Mouse (Mus musculus): Measurements from ENCODE around the gene Svep1. TPM values are rescaled to one million over a fixed set of nuclear protein-coding genes. Genes with fewer than 3 reads are reported as not detected.

Gene Svep1
- polyA plus RNA-seq, 1 experiment from 2014 or later: 10.9 TPM

DNA sequence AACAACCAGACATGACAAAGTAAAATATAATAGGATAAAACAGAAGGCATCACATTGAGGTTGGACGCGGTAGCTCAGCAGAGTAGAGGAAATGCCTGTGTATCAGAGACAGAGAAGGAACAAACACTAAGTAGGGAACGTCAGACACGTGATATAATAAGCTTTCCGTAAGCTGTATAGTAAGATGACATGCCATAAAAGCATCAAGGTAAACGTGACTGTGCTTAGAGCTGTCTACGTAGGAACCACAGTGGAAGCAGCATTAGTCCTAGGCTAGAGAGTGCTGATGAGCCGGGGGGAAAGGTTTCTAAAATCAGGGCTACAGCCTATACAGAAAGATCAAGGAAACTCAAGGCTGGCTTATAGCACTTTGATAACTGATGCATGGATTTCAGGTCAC lies 156.4 kb downstream of the Svep1 start:
- Histone ChIP-seq H3K4me1 (no peaks in the 10 kb centered on the region), H3K9me3 (replicated peaks) (no peaks in the 10 kb centered on the region), H3K36me3 (peaks cover 5% of the 10 kb centered on the region; the same call in 1 of the 2 replicates), H3K4me3 (replicated peaks) (no peak overlapping the region), H3K27me3 (no peaks in the 10 kb centered on the region), H3K4me2 (replicated peaks) (no peak overlapping the region), H3K27ac (replicated peaks) (no peak overlapping the region), H3K9ac (no peak overlapping the region)
- 76% methylated on average over 8 of the region's 8 CpGs for WGBS
- ATAC-seq (ENCODE audit: insufficient number of reproducible peaks, low FRiP score, low TSS enrichment, low read depth): no peak

DNA sequence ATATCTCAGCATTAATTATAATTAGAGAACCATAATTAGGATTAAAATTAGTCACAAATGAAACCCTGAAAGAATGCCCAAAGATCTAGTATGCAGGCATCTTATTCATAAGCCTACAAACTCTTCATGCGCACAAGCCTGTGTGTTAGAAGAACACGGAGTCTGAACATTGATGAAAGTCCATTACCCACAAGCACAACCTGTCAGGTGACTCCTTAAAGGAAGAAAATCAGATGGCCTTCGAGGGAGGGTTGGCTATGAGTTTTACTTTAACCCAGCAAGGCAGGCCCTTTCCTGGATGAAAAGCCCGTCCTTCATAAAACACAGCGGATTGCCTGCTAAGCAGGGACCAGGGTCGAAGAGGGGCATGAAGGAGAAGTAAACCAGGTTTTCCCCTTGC lies 161.8 kb downstream of the Svep1 start:
- no peak overlapping the region for H3K9ac ChIP-seq
- H3K4me2 ChIP-seq (replicated peaks): no peak overlapping the region
- H3K4me3 ChIP-seq (replicated peaks): no peak overlapping the region
- no peaks in the 10 kb centered on the region for H3K9me3 ChIP-seq (replicated peaks)
- H3K36me3 ChIP-seq: 0 out of 2 replicates have a peak, but pooled peaks cover 3% of the 10 kb centered on the region
- 90% methylated on average over 6 of the region's 6 CpGs for WGBS
- ATAC-seq (ENCODE audit: insufficient number of reproducible peaks, low FRiP score, low TSS enrichment, low read depth): no peak
- no peaks in the 10 kb centered on the region for H3K27me3 ChIP-seq
- H3K4me1 ChIP-seq: no peaks in the 10 kb centered on the region
- H3K27ac ChIP-seq (replicated peaks): no peak overlapping the region

DNA sequence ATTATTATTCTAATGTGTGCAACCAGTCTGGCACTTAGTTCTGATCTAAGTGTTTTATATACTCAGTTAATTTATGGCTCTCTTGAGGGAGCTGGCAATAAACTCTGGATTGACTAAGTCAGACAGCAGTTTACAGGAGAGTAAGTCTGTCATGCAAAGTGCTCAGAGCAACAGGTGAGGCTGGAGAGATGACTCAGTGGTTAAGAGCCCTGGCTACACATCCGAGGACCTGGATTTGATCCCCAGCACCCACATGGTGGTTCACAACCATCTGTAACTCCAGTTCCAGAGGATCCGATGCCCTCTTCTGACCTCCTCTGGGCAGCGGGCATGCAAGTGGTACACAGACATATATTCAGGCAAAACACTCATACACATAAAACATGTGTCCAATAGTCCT lies 162.3 kb downstream of the Svep1 start:
- Histone ChIP-seq H3K4me3 (replicated peaks) (no peak overlapping the region), H3K9ac (no peak overlapping the region), H3K36me3 (0 out of 2 replicates have a peak, but pooled peaks cover under 1% of the 10 kb centered on the region), H3K27me3 (no peaks in the 10 kb centered on the region), H3K27ac (replicated peaks) (no peak overlapping the region), H3K9me3 (replicated peaks) (no peaks in the 10 kb centered on the region), H3K4me2 (replicated peaks) (no peak overlapping the region), H3K4me1 (0 out of 2 replicates have a peak, but pooled peaks cover 2% of the 10 kb centered on the region)
- 95% methylated on average over 3 of the region's 3 CpGs for WGBS
- ATAC-seq (ENCODE audit: insufficient number of reproducible peaks, low FRiP score, low TSS enrichment, low read depth): no peak

DNA sequence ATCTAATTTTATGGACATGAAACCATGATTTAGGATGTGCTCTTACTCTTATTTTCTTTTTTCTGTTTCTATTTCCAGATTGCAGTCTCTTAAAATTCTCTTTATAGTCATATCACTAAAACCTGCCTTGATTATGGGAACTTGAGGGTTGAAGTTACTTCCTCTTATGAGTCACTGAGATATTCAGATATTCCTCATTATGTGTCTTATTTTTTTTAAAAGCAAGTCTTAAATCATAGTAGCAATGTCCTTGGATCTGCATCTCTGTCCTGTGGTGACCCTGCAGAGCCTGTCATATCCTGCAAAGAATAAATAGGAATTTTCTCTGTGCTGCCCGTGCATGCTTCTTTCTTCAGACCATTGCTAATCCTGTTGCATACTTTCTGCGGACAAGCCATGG lies 166.6 kb downstream of the Svep1 start:
- WGBS: 69% methylated on average over 2 of the region's 2 CpGs
- Histone ChIP-seq H3K4me2 (replicated peaks) (no peak overlapping the region), H3K9me3 (replicated peaks) (no peaks in the 10 kb centered on the region), H3K4me1 (0 out of 2 replicates have a peak, but pooled peaks cover 3% of the 10 kb centered on the region), H3K9ac (no peak overlapping the region), H3K27ac (replicated peaks) (no peak overlapping the region), H3K4me3 (replicated peaks) (no peak overlapping the region), H3K27me3 (no peaks in the 10 kb centered on the region), H3K36me3 (no peaks in the 10 kb centered on the region)
- no peak for ATAC-seq (ENCODE audit: insufficient number of reproducible peaks, low FRiP score, low TSS enrichment, low read depth)

DNA sequence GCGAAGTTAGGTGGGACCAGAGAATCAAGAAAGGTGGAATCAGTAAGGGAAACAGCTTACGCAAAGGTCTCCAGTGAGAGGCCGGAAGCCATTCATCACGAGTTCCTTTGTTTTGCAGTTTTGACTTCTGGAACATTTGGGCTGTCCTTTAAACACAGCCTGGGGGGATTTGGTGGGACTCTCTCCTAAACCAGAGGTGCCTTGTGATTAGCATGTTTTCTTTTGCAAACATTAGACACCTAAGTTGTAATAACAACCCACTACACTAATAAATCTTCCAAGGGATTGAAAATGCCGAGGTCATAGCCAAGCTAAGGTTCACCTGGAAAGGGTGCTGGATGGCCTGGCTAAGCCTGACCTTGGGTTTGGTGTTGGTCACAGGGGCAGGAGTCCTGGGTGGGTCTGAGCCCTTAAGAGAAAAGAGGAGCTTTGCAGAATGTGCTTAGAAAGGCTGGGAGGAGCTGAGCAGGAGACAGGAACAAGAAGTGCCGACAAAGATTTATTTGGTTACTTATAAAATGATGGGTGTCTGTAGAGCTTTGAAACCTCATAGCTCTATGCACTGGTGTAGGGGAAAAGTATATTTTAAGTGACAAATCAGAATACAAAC lies 169.5 kb downstream of the Svep1 start:
- Histone ChIP-seq H3K27me3 (no peaks in the 10 kb centered on the region), H3K9ac (no peak overlapping the region), H3K4me1 (peaks cover 9% of the 10 kb centered on the region; the same call in 1 of the 2 replicates), H3K27ac (replicated peaks) (no peak overlapping the region), H3K36me3 (no peaks in the 10 kb centered on the region), H3K9me3 (replicated peaks) (no peaks in the 10 kb centered on the region), H3K4me3 (replicated peaks) (no peak overlapping the region), H3K4me2 (replicated peaks) (no peak overlapping the region)
- no peak for ATAC-seq (ENCODE audit: insufficient number of reproducible peaks, low FRiP score, low TSS enrichment, low read depth)
- 81% methylated on average over 6 of the region's 6 CpGs for WGBS

DNA sequence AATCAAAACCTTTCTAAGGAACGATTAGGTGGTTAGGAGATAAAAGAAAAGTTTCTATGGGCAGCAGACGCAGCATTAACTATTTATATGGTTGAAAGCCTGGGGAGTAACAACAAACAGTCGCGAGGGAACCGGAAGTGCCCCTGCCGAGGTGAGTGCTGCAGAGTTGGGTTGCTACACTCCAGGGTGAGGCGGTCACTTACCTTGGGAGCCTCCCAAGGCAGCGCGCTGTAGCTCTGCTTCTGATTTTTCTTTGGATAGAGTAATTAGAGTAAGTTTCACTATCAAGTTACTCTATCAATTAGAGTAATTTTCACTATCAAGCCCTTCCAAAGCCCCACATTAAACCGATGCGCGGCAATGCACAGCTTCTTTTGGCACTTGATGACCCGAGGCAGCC lies 172.0 kb downstream of the Svep1 start:
- Histone ChIP-seq H3K9ac (no peak overlapping the region), H3K4me3 (replicated peaks) (peak overlapping the region; percentile 16; the same call in 1 of the 2 replicates), H3K27ac (replicated peaks) (no peak overlapping the region), H3K4me1 (peaks cover 9% of the 10 kb centered on the region; the same call in 1 of the 2 replicates), H3K4me2 (replicated peaks) (peak overlapping the region; percentile 37), H3K9me3 (replicated peaks) (no peaks in the 10 kb centered on the region), H3K27me3 (no peaks in the 10 kb centered on the region), H3K36me3 (no peaks in the 10 kb centered on the region)
- no peak for ATAC-seq (ENCODE audit: insufficient number of reproducible peaks, low FRiP score, low TSS enrichment, low read depth)
- WGBS: 40% methylated on average over 13 of the region's 13 CpGs

DNA sequence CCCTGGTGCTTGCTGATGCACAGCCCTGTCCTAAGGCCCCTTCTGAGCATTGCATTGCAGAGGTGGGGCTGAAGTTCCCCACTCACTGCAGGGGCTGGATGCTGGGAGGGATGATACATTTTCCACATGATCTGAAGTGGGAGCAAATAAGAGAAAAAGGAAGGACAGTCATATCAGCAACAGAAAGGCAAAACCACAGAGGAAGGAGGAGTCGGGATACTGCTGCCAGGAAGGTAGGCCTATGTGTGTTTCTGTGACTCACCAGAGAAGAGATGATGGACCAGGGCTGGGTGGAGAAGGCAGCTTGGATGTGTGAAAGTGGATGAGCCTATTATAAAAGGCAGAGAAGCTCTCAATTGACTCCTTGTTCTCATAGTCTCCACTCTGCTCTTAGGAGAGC lies 173.9 kb downstream of the Svep1 start:
- H3K4me1 ChIP-seq: peaks cover 6% of the 10 kb centered on the region; the same call in 1 of the 2 replicates
- H3K4me2 ChIP-seq (replicated peaks): no peak overlapping the region
- no peak overlapping the region for H3K4me3 ChIP-seq (replicated peaks)
- no peaks in the 10 kb centered on the region for H3K27me3 ChIP-seq
- no peaks in the 10 kb centered on the region for H3K9me3 ChIP-seq (replicated peaks)
- 65% methylated on average over 1 of the region's 1 CpGs for WGBS
- H3K27ac ChIP-seq (replicated peaks): no peak overlapping the region
- no peaks in the 10 kb centered on the region for H3K36me3 ChIP-seq
- no peak overlapping the region for H3K9ac ChIP-seq
- ATAC-seq (ENCODE audit: insufficient number of reproducible peaks, low FRiP score, low TSS enrichment, low read depth): no peak

DNA sequence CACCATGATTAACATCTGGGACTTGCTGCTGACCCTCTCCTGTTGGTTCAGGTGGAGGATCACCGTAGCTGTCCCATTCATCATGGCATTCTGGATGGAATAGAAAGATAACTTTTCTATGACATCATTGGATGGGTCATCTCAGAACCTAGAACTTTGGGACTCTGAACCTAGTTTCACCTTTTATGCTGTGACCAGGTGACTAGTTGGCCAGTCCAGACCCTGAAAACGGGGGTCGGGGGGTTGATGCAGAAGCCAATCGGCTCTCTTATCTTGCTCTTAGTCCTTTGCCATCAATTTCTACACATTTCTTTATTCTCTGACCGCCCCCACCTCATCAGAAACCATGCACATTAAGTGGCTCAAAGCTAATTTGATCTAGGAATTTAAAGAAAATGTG lies 197.6 kb downstream of the Svep1 start, which contains the start of gene Txndc8:
Gene Txndc8 (minus strand): TSS at position 101 of the 400 bp plus-strand sequence.
- no peak within 1 kb of the TSS for H3K27ac ChIP-seq (replicated peaks)
- no peaks in the 10 kb centered on the region for H3K4me1 ChIP-seq
- no peaks in the 10 kb centered on the region for H3K9me3 ChIP-seq (replicated peaks)
- no peak for ATAC-seq (ENCODE audit: insufficient number of reproducible peaks, low FRiP score, low TSS enrichment, low read depth)
- H3K36me3 ChIP-seq: no peaks in the 10 kb centered on the region
- 89% methylated on average over 5 of the region's 5 CpGs for WGBS
- H3K27me3 ChIP-seq: no peaks in the 10 kb centered on the region
- H3K4me3 ChIP-seq (replicated peaks): no peak within 1 kb of the TSS
- no peak within 1 kb of the TSS for H3K4me2 ChIP-seq (replicated peaks)
- H3K9ac ChIP-seq: no peak within 1 kb of the TSS

DNA sequence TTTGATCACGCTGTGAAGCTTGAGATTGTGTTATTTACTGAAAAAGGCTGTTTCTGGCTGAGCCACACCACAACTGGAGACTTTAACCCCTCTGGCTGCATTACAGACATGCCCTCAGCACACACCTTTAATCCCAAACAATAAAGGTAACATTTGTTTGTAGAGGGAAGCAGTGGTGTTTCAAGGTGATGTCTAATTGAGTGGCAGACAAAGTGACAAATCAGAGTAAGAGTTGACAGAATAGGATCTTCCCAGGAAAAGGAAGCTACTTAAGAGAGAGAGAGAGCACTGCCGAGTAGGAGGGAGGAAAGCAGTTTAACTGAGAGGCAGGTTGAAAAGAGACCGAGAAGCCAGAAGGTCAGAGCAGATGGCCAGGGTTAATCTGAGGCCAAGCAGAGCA lies 203.2 kb downstream of the Svep1 start:
- no peak overlapping the region for H3K4me2 ChIP-seq (replicated peaks)
- H3K4me1 ChIP-seq: no peaks in the 10 kb centered on the region
- H3K36me3 ChIP-seq: no peaks in the 10 kb centered on the region
- no peak overlapping the region for H3K9ac ChIP-seq
- no peaks in the 10 kb centered on the region for H3K27me3 ChIP-seq
- H3K9me3 ChIP-seq (replicated peaks): no peaks in the 10 kb centered on the region
- H3K27ac ChIP-seq (replicated peaks): no peak overlapping the region
- ATAC-seq (ENCODE audit: insufficient number of reproducible peaks, low FRiP score, low TSS enrichment, low read depth): no peak
- 52% methylated on average over 3 of the region's 3 CpGs for WGBS
- H3K4me3 ChIP-seq (replicated peaks): no peak overlapping the region

Other genes starting within 250 kb of the Svep1 start
- not detected in 2 replicates for gene Txndc8, start 197.7 kb downstream of the Svep1 start, polyA plus RNA-seq (2015; fragmentation: Nextera tagmentation; extraction: Ambion mirVana)
- gene Musk, start 79.1 kb upstream of the Svep1 start, polyA plus RNA-seq (2015; fragmentation: Nextera tagmentation; extraction: Ambion mirVana): 5.9 and 9.3 TPM in 2 replicates